Mouse (Mus musculus): Measurements from ENCODE around the gene Tmem82. TPM values are rescaled to one million over a fixed set of nuclear protein-coding genes. Genes with fewer than 3 reads are reported as not detected.
"Not testable (repeated sequence)": the region's sequence is repeated elsewhere in the genome, so short reads cannot be mapped to it uniquely, and the experiment has no call there.

Gene Tmem82
- polyA plus RNA-seq, 1 experiment from 2014 or later = 0.43 TPM

DNA sequence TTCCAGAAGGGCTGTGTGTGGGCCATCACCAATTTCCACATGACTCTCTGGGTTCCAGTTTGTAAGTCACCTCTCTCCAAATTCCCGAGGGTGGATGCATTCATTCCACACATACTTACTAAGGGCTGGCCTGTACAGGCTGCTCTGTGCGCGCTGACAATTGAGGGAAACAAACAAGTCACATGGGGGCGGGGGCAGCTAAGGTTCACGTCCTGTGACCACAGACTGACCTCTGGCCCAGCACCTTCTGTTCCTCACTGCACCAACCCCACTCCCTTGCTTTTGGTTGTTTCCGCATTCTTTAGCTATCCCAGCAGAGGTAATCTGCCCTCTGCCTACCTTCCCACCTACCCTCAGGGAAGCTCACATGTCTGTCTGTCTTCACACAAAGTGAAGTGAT, 48.4 kb downstream of the Tmem82 start:
- no peaks in the 10 kb centered on the region for H3K4me1 ChIP-seq (ENCODE audit: control insufficient read depth, insufficient read depth, low read length)
- no peaks in the 10 kb centered on the region for H3K9me3 ChIP-seq (replicated peaks; ENCODE audit: control insufficient read depth, low read length, poor library complexity, severe bottlenecking)
- WGBS = 85% methylated on average over 6 of the region's 6 CpGs
- H3K36me3 ChIP-seq (ENCODE audit: control insufficient read depth, insufficient read depth, low read length) = no peaks in the 10 kb centered on the region
- no peak overlapping the region for H3K4me3 ChIP-seq (ENCODE audit: low read depth, low read length)
- no peak overlapping the region for H3K27ac ChIP-seq (ENCODE audit: low read length)
- H3K4me2 ChIP-seq (ENCODE audit: low read length) = no peak overlapping the region
- ATAC-seq = no peak
- no peak overlapping the region for H3K9ac ChIP-seq (ENCODE audit: low read depth, low read length)
- H3K27me3 ChIP-seq (ENCODE audit: control insufficient read depth, insufficient read depth, low read depth, low read length) = no peaks in the 10 kb centered on the region

DNA sequence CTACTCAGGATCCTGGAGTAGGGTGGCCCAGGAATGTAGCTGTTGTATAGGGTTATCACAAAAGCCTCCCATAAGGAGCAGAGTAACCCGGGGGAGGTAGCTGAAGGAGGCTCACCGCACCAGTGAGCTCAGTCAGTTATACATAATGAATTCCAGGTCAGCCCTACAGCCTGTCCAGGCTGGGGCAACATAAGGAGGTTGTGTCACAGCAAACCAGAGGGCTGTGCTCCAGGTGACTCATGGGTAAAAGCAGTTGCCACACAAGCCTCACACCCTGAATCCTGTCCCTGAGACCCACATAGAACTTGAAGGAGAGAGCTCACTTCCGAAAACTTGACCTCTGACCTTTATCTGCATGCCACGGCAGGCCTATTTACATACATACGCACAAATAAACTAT, 49.5 kb downstream of the Tmem82 start:
- no peaks in the 10 kb centered on the region for H3K4me1 ChIP-seq (ENCODE audit: control insufficient read depth, insufficient read depth, low read length)
- no peaks in the 10 kb centered on the region for H3K27me3 ChIP-seq (ENCODE audit: control insufficient read depth, insufficient read depth, low read depth, low read length)
- no peak for ATAC-seq
- 91% methylated on average over 5 of the region's 5 CpGs for WGBS
- no peak overlapping the region for H3K4me2 ChIP-seq (ENCODE audit: low read length)
- H3K36me3 ChIP-seq (ENCODE audit: control insufficient read depth, insufficient read depth, low read length) = no peaks in the 10 kb centered on the region
- no peak overlapping the region for H3K9ac ChIP-seq (ENCODE audit: low read depth, low read length)
- H3K9me3 ChIP-seq (replicated peaks; ENCODE audit: control insufficient read depth, low read length, poor library complexity, severe bottlenecking) = no peaks in the 10 kb centered on the region
- no peak overlapping the region for H3K4me3 ChIP-seq (ENCODE audit: low read depth, low read length)
- H3K27ac ChIP-seq (ENCODE audit: low read length) = no peak overlapping the region

DNA sequence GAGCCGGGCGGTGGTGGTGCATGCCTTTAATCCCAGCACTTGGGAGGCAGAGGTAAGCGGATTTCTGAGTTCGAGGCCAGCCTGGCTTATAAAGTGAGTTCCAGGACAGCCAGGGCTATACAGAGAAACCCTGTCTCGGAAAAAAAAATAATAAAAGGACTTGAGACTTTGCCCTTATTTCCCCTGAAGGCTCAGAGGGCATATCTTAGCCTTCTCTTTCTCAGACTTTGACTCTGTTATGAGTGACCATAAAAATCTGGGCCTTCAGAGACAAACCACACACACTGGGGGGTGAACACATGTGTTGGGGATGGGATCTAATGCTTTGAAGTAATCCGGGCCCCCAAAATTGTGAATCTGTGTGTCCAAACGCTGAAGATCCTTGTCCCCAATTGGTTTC, 51.3 kb downstream of the Tmem82 start:
- not testable (repeated sequence) for H3K27me3 ChIP-seq (ENCODE audit: control insufficient read depth, insufficient read depth, low read depth, low read length); ATAC-seq; H3K4me2 ChIP-seq (ENCODE audit: low read length); H3K9me3 ChIP-seq (replicated peaks; ENCODE audit: control insufficient read depth, low read length, poor library complexity, severe bottlenecking); H3K9ac ChIP-seq (ENCODE audit: low read depth, low read length); H3K4me3 ChIP-seq (ENCODE audit: low read depth, low read length); H3K36me3 ChIP-seq (ENCODE audit: control insufficient read depth, insufficient read depth, low read length); H3K4me1 ChIP-seq (ENCODE audit: control insufficient read depth, insufficient read depth, low read length); H3K27ac ChIP-seq (ENCODE audit: low read length)
- WGBS = 92% methylated on average over 7 of the region's 7 CpGs

DNA sequence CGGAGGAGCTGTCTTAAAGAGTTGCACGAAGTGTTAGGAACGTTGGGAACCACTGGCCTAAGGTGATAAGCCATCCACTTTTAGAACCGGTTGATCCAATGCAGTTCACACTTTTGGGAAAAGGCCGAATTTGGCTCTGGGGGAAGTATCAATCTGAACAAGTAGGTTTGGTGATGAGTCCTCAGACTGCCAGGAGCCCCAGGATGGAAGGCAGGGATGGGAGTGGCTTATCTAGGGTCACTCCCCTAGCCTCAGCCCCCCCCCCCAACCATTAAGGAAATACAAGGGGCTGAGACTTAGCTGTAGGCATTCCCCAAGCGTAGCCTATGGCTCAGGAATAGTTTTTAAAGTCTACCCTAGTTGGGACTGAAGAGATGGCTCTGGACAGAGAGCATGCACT, 52.2 kb downstream of the Tmem82 start:
- Histone ChIP-seq H3K4me3 (ENCODE audit: low read depth, low read length) (no peak overlapping the region), H3K27me3 (ENCODE audit: control insufficient read depth, insufficient read depth, low read depth, low read length) (no peaks in the 10 kb centered on the region), H3K9ac (ENCODE audit: low read depth, low read length) (no peak overlapping the region), H3K4me2 (ENCODE audit: low read length) (no peak overlapping the region), H3K36me3 (ENCODE audit: control insufficient read depth, insufficient read depth, low read length) (no peaks in the 10 kb centered on the region), H3K9me3 (replicated peaks; ENCODE audit: control insufficient read depth, low read length, poor library complexity, severe bottlenecking) (no peaks in the 10 kb centered on the region), H3K4me1 (ENCODE audit: control insufficient read depth, insufficient read depth, low read length) (no peaks in the 10 kb centered on the region), H3K27ac (ENCODE audit: low read length) (no peak overlapping the region)
- no peak for ATAC-seq
- WGBS = 91% methylated on average over 6 of the region's 6 CpGs

DNA sequence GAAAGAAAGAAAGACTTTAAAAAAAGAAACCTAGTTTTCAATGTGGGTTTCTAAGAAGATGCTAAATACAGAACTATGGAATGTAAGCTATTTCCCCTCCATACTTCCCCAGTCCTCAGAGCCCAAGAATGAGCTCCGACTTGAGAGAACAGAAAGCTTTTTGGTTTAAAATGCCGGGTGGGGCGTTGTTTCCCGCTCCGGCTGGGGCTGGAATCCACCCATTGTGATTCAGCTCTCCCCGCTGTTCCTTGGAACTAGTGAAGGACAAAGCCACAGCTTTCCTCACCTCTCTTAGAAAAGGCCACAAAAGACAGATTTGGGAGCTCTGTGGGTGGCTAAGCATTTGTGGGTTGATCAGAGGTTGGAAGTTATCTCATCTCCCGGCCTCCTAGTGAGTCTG, 53.1 kb downstream of the Tmem82 start:
- WGBS = 7% methylated on average over 7 of the region's 7 CpGs
- Histone ChIP-seq H3K36me3 (ENCODE audit: control insufficient read depth, insufficient read depth, low read length) (no peaks in the 10 kb centered on the region), H3K27me3 (ENCODE audit: control insufficient read depth, insufficient read depth, low read depth, low read length) (no peaks in the 10 kb centered on the region), H3K9ac (ENCODE audit: low read depth, low read length) (no peak overlapping the region), H3K9me3 (replicated peaks; ENCODE audit: control insufficient read depth, low read length, poor library complexity, severe bottlenecking) (no peaks in the 10 kb centered on the region), H3K4me1 (ENCODE audit: control insufficient read depth, insufficient read depth, low read length) (no peaks in the 10 kb centered on the region), H3K4me2 (ENCODE audit: low read length) (no peak overlapping the region), H3K4me3 (ENCODE audit: low read depth, low read length) (no peak overlapping the region), H3K27ac (ENCODE audit: low read length) (no peak overlapping the region; the same call in 1 of the 2 replicates)
- ATAC-seq = no peak

DNA sequence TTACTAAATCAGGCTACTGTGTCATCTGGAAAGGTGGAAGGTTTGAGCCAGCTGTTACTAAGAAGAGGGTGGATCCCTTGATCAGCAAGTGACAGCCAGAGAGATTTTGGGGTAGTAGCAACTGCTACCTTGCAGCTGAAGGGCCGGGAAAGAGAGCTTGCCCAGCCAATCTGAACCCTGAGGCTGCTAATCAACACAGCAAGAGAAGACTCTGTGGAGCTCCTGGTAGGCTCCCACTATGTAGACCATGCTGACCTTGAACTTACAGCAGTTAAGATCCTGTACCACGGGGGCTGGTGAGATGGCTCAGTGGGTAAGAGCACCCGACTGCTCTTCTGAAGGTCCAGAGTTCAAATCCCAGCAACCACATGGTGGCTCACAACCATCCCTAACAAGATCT, 53.8 kb downstream of the Tmem82 start:
- no peaks in the 10 kb centered on the region for H3K9me3 ChIP-seq (replicated peaks; ENCODE audit: control insufficient read depth, low read length, poor library complexity, severe bottlenecking)
- H3K4me1 ChIP-seq (ENCODE audit: control insufficient read depth, insufficient read depth, low read length) = no peaks in the 10 kb centered on the region
- no peak overlapping the region for H3K27ac ChIP-seq (ENCODE audit: low read length)
- ATAC-seq = no peak
- no peaks in the 10 kb centered on the region for H3K27me3 ChIP-seq (ENCODE audit: control insufficient read depth, insufficient read depth, low read depth, low read length)
- H3K4me3 ChIP-seq (ENCODE audit: low read depth, low read length) = no peak overlapping the region
- no peaks in the 10 kb centered on the region for H3K36me3 ChIP-seq (ENCODE audit: control insufficient read depth, insufficient read depth, low read length)
- no peak overlapping the region for H3K4me2 ChIP-seq (ENCODE audit: low read length)
- WGBS = 84% methylated on average over 3 of the region's 3 CpGs
- no peak overlapping the region for H3K9ac ChIP-seq (ENCODE audit: low read depth, low read length)

DNA sequence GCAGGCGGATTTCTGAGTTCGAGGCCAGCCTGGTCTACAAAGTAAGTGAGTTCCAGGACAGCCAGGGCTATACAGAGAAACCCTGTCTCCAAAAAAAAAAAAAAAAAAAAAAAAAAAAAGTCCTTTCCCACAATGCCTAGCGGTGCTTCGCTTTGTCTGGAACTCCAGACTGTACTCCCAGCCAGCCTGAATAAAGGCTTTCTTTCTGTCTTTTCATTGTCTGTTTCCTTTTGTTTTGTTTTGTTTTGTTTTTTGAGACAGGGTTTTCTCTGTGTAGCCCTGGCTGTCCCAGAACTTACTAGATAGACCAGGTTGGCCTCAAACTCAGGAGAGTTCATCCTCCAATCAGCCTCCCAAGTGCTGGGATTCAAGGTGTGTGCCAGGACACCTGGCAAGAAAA, 54.2 kb downstream of the Tmem82 start:
- H3K4me1 ChIP-seq (ENCODE audit: control insufficient read depth, insufficient read depth, low read length) = peaks cover under 1% of the 10 kb centered on the region; the same call in 1 of the 2 replicates
- no peak overlapping the region for H3K4me2 ChIP-seq (ENCODE audit: low read length)
- H3K27me3 ChIP-seq (ENCODE audit: control insufficient read depth, insufficient read depth, low read depth, low read length) = no peaks in the 10 kb centered on the region
- no peak for ATAC-seq
- no peak overlapping the region for H3K9ac ChIP-seq (ENCODE audit: low read depth, low read length)
- 95% methylated on average over 4 of the region's 4 CpGs for WGBS
- H3K4me3 ChIP-seq (ENCODE audit: low read depth, low read length) = no peak overlapping the region
- no peak overlapping the region for H3K27ac ChIP-seq (ENCODE audit: low read length)
- no peaks in the 10 kb centered on the region for H3K36me3 ChIP-seq (ENCODE audit: control insufficient read depth, insufficient read depth, low read length)
- no peaks in the 10 kb centered on the region for H3K9me3 ChIP-seq (replicated peaks; ENCODE audit: control insufficient read depth, low read length, poor library complexity, severe bottlenecking)

Other genes starting within 250 kb of the Tmem82 start
- gene Clcnka, start 219.9 kb downstream of the Tmem82 start, polyA plus RNA-seq (2015; fragmentation: Nextera tagmentation; extraction: Ambion mirVana) = 0.19 TPM in 1 of 2 replicates, not detected in the other
- not detected in 2 replicates for gene Clcnkb, start 202.6 kb downstream of the Tmem82 start, polyA plus RNA-seq (2015; fragmentation: Nextera tagmentation; extraction: Ambion mirVana)
- gene Hspb7, start 197.9 kb downstream of the Tmem82 start, polyA plus RNA-seq (2015; fragmentation: Nextera tagmentation; extraction: Ambion mirVana) = not detected in 2 replicates
- 0.62 TPM in 1 of 2 replicates, not detected in the other for gene Srarp, start 182.5 kb downstream of the Tmem82 start, polyA plus RNA-seq (2015; fragmentation: Nextera tagmentation; extraction: Ambion mirVana)
- 42.7 and 48.2 TPM in 2 replicates for gene Zbtb17, start 174.0 kb downstream of the Tmem82 start, polyA plus RNA-seq (2015; fragmentation: Nextera tagmentation; extraction: Ambion mirVana)
- 13.6 and 19.2 TPM in 2 replicates for gene Spen, start 80.0 kb downstream of the Tmem82 start, polyA plus RNA-seq (2015; fragmentation: Nextera tagmentation; extraction: Ambion mirVana)
- gene Fblim1, start 12.5 kb downstream of the Tmem82 start, polyA plus RNA-seq (2015; fragmentation: Nextera tagmentation; extraction: Ambion mirVana) = 35.6 and 37.8 TPM in 2 replicates
- 0.27 and 0.45 TPM in 2 replicates for gene Slc25a34, start 5.2 kb upstream of the Tmem82 start, polyA plus RNA-seq (2015; fragmentation: Nextera tagmentation; extraction: Ambion mirVana)
- gene Plekhm2, start 46.3 kb upstream of the Tmem82 start, polyA plus RNA-seq (2015; fragmentation: Nextera tagmentation; extraction: Ambion mirVana) = 7.9 and 8.4 TPM in 2 replicates
- gene Rsc1a1, start 67.0 kb upstream of the Tmem82 start, polyA plus RNA-seq (2015; fragmentation: Nextera tagmentation; extraction: Ambion mirVana) = 1.7 TPM in 1 of 2 replicates, not detected in the other
- gene Ddi2, start 104.8 kb upstream of the Tmem82 start, polyA plus RNA-seq (2015; fragmentation: Nextera tagmentation; extraction: Ambion mirVana) = 10.0 and 12.6 TPM in 2 replicates
- gene Agmat, start 128.0 kb upstream of the Tmem82 start, polyA plus RNA-seq (2015; fragmentation: Nextera tagmentation; extraction: Ambion mirVana) = not detected in 2 replicates
- 6.6 and 7.3 TPM in 2 replicates for gene Dnajc16, start 172.3 kb upstream of the Tmem82 start, polyA plus RNA-seq (2015; fragmentation: Nextera tagmentation; extraction: Ambion mirVana)
- 20.7 and 21.7 TPM in 2 replicates for gene Casp9, start 175.0 kb upstream of the Tmem82 start, polyA plus RNA-seq (2015; fragmentation: Nextera tagmentation; extraction: Ambion mirVana)
- 0.40 TPM in 1 of 2 replicates, not detected in the other for gene Cela2a, start 207.5 kb upstream of the Tmem82 start, polyA plus RNA-seq (2015; fragmentation: Nextera tagmentation; extraction: Ambion mirVana)
- not detected in 2 replicates for gene Ctrc, start 227.7 kb upstream of the Tmem82 start, polyA plus RNA-seq (2015; fragmentation: Nextera tagmentation; extraction: Ambion mirVana)